8 mouse cellular contexts compared by ENCODE assay signal in the genomic region with DNA sequence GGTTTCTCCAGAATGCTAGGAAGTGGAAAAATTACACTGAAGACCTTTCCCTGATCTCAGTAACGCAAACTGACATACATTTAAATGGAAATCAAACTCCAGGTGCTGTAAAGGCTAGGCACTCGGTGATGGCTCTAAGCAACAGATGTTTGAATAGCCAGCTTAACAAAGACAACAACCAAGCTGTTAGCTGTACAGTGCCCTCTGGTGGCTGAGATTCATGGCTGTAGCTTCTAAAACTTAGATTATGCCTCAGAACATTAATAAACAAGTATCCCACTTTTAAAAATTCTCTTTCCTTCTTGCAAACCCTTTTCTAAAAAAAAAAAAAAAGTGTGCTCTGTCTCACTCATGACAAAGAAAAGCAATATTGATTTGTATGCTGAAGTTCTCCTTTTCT.
DNase-seq lines count a peak whose midpoint lies in the region; ATAC-seq and TF ChIP-seq lines count a peak whose summit lies in the region.

No protein-coding gene starts in this region.

- no peak overlapping the region for H3K4me2 ChIP-seq in midbrain, postnatal 0 days (ENCODE audit: low read depth, low read length, poor library complexity, severe bottlenecking)

- H3K27ac ChIP-seq in midbrain, postnatal 0 days (ENCODE audit: low read depth, low read length), result no peak overlapping the region

- 8% methylated on average over 2 of the region's 2 CpGs for WGBS in large intestine, adult 2 months
- WGBS in midbrain, postnatal 0 days, result 17% methylated on average over 2 of the region's 2 CpGs

- no peaks in the 10 kb centered on the region for H3K36me3 ChIP-seq in midbrain, postnatal 0 days (ENCODE audit: insufficient read depth, low read length)

- H3K9ac ChIP-seq in midbrain, postnatal 0 days (replicated peaks; ENCODE audit: low read length, poor library complexity, severe bottlenecking), result no peak overlapping the region

- no peaks in the 10 kb centered on the region for H3K27me3 ChIP-seq in midbrain, postnatal 0 days (ENCODE audit: insufficient read depth, low read length)

- DNase-seq in cerebellum, postnatal 10 days, result peak; percentile 79 to 82
- DNase-seq in cerebellum, adult 11-12 months, result no peak
- DNase-seq in 3T3-L1 (ENCODE audit: low read depth, low spot score), result peak; percentile 84
- peak; percentile 77 for DNase-seq in brain, adult 2 months (ENCODE audit: low read depth, low spot score)
- DNase-seq in frontal cortex, postnatal 36 days (ENCODE audit: low spot score in 2 of 2), result peak; percentile 20 to 58
- DNase-seq in large intestine, adult 2 months (ENCODE audit: low read depth, low spot score), result peak; percentile 44
- peak; percentile 80 for DNase-seq in midbrain, postnatal 0 days (ENCODE audit: low spot score)
- DNase-seq in natural killer cell, adult 2 months (ENCODE audit: low spot score in 2 of 2), result no peak

- TF ChIP-seq CTCF in midbrain, postnatal 0 days (IDR thresholded peaks at IDR 0.05), result peak; percentile 78

- H3K4me1 ChIP-seq in midbrain, postnatal 0 days (ENCODE audit: insufficient read depth, low read length), result no peaks in the 10 kb centered on the region

- no peaks in the 10 kb centered on the region for H3K9me3 ChIP-seq in midbrain, postnatal 0 days (ENCODE audit: low read length)

- ATAC-seq in midbrain, postnatal 0 days (ENCODE audit: low FRiP score), result no peak; the same call in 1 of the 2 replicates

- H3K4me3 ChIP-seq in midbrain, postnatal 0 days (ENCODE audit: low read depth, low read length), result no peak overlapping the region

Comparison
In these comparisons a context has a peak if more than half of its experiments do, and no peak if none do; other contexts are left out.
1. DNase-seq: peak in cerebellum, postnatal 10 days (2 of 2), 3T3-L1 (single experiment), brain, adult 2 months (single experiment), frontal cortex, postnatal 36 days (2 of 2), large intestine, adult 2 months (single experiment) and midbrain, postnatal 0 days (single experiment); none in cerebellum, adult 11-12 months (single experiment) and natural killer cell, adult 2 months (0 of 2).